Mouse (Mus musculus) gastrocnemius, postnatal 14 days (tissue): ENCODE measurements at regions not wholly inside any gene's neighbourhood (a gene's known extent, or its start where the extent isn't known, plus 50 kb on each side); places are given as distances from the start of the nearest gene placed in this dataset.

Experiments
- DNase-seq: peaks from one replicate; pipeline ENCODE4 v3.0.0; 2021; ENCODE audit warnings: mixed read lengths
- intact Hi-C: fragments of 180-260 bp; cut with DNase I; formaldehyde crosslinking; loops from one replicate; pipeline ENCODE4 v1.15.1; 2025; ENCODE audit warnings: low total_unique reads

DNA sequence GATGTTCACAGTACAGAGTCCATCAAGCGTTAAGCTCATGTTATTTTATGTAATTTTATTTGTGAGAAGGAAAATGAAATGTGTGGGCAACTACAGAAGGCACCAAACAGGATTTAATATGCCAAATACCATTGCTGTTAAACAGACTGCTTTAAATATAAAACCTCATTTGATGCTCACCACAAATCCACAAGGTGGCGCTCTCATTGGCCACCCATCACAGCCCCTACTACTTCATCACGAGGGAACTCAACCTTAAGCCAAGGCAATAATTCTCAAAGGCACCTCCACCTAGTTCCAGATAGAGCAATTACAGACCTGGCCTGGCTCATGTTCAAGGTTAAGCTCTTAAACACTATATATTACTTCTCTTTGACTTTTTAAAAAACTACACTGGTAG lies 266.2 kb upstream of the Nmur2 start:
- DNase-seq, result no peak
- intact Hi-C loops, result no loop called here

DNA sequence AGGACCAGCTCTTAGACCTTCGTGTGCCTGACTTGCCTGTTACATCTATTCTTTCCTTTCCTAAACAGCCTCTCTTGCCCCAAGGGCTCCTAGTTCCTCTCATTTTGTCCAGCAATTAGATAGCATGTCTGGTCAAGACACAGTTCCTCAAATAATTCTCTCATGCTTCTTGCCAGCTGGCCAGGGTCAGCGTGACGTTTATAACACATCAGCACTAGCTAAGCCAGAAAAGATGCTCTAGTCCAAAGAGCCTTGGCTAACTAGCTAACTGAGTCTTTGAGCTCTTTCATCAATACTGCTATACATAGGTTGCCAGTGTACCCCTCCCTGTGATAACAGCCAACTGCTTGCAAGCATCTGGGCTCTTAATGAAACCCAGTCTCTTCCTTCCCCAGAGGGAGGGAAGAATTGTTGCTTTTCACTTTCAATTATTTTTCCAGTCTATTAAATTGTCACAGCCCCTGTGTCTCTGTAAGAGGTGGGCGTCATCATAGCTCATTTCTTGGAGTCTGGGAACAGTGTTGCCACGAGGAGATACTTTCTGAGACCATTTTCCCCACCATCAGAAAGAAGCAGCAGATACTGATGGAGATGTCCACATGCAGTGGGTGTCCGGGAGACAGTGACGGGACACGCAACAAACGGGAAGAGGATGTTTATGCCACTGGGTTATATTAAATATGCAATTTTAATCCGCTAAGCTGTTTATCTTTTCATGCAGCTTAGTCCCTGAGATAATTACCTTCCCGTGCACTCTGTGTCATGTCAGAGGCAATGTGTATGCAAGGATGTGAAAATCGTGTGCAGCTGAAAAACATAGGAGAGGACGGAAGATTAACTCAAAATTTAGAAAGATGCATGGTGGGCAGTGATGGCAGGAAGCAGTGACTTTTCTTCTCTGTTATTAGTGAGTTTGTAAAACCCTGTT lies 250.1 kb upstream of the Nmur2 start:
- intact Hi-C loops, result no loop called here
- DNase-seq, result peak; percentile 25

DNA sequence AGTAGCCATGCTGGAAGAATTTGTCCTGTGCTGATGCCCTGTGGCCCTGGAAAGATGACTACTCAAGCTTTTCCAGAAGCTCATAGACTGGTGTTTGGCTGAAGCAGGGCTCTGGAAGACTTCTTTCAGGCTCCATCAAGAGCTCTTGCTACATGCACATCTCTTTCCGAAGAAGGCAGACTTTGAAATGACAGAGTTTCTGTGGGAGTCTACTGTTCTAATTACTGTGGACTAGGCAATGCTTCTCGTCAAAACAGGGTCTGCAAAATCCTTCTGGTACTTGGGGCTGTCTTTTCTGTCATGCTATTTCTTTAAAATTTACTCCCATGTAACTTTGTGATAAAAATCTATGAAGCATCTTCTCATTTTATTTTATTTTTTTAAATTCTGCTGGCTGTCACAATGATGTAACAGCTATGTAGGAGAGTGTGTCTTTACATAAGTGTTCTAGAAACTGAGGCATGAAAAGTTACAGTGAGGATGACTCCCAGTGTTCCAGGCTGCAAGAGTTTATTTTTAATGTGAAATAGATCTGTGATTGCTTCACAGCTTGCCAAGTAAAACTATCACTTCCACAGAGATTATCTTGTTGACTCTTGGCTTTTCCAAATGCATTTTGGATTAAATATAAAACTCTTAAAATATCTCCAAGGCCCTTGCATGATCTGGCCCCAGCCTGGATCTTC lies 244.9 kb upstream of the Nmur2 start:
- intact Hi-C loops, result no loop called here
- DNase-seq, result no peak

DNA sequence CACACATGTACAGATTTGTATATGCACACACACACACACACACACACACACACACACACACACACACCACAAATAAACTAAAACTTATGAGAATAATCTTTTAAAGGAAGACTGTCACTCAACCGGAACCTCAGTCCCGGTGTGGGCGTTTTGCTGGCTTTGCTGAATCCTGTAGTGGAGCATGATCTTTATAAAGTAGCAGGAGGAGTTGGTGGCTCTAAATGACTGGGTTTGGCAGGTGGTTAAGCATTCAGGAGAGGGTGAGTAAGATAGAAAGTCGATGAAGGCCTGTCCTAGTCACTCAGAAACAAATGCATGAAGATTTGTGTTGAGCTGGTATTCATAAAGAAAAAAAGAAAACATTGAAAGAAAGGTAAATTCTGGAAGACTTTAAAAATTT lies 240.4 kb upstream of the Nmur2 start:
- DNase-seq, result no peak
- intact Hi-C loops, result no loop called here

DNA sequence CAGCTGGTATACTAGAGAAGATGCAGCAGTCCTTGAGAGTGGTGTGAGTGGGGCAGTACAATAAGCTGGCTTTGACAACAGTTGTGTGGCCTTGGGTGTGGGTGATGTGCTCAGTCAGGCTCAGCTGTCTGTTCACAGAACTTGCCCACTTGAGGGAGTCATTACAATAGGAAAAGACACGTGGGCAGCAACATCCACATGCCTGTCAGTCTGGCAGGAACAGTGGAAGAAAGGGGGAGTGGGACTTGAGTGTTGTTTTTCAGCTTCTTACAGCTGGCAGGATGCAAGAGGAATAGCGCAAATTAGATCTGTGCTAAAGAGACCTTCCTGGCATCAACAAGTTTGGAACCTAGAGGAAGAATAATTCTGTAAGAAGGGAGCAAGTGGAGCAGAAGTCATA lies 239.4 kb upstream of the Nmur2 start:
- no peak for DNase-seq
- intact Hi-C loops, result no loop called here

DNA sequence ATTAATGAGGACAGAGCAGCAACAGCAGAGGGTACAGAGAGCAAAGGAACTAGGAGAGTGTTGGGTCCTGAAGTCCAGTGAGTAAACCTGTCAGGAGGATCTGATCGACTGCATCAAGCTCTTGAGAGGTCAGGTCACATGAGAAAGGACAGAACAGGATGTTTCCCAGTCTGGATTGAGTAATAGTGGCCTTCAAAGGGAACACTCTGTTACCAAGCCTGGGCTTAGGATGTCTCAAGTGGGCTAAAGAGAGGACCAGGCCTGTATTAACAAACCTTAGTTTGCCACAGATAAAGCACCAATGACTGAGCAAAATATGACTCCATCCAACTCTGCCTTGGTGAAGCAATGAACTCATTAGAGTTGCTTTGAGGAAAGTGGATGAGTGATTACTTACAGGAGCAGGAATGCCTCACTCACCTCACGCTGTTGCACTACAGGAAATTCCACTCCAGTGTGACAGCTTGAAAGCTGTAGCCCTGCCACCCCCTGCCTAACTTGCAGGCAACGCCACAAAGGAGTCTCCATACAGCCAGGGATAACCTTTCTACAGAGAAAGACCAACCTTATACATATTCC lies 229.2 kb upstream of the Nmur2 start:
- intact Hi-C loops, result no loop called here
- no peak for DNase-seq

DNA sequence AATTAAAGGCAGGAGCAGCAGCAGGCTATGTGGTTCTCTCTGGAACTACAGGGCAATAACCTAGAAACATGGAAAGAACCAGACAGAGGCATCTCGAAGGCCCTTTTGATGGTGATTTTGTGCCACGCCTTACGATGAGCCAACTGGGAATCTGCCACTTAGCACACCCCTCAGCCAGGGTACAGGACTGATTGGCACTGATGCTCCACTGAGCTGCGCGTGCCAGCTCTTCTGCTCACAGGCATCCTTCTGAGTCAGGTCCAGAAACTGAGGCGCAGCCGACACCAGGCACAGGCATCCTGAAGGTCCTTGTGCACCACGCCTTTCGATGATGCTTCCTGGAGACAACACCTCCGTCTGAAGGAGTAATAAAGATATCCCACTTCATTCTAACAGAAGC lies 221.9 kb upstream of the Nmur2 start:
- no peak for DNase-seq
- intact Hi-C loops, result no loop called here

DNA sequence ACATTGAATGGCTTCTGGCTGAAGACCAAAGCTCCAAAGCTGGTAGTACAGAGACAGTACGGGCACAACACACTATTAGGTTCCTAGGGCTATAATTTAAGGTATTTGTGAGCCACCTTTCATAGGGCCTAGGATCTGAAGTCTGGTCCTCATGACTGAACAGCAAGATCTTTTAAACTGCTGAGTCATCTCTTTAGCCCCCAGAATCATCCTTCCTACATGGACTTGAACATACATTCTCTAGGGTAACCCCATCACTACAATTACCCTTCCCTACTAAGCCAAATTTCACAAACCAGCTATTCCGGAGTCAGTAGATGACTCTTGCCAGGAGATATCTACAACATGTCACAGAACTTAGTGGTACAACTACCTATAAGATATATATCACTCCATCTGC lies 215.5 kb upstream of the Nmur2 start:
- DNase-seq, result no peak

DNA sequence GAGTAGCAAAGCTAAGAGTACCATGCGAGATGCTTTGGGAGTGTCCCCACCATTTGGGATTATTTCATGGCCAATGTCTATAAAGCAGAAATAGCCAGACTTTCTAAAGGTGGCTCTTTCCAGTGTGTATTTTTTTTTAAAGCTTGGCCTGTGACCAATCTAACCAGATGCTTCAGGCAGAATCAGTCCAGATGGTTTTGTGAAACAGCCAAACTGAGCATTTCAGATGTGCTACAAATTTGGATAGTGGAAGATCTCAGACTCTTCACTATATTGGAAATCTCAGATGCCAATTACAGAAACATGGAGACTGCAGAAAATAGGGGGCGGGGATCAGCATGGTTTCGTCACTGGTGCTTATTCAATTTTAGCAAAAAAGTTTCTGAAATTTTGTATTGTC lies 213.6 kb upstream of the Nmur2 start:
- DNase-seq, result no peak
- intact Hi-C loops, result no loop called here

More for the DNA sequence above, 215.5 kb upstream of the Nmur2 start:
- intact Hi-C loops, result no loop called here

DNA sequence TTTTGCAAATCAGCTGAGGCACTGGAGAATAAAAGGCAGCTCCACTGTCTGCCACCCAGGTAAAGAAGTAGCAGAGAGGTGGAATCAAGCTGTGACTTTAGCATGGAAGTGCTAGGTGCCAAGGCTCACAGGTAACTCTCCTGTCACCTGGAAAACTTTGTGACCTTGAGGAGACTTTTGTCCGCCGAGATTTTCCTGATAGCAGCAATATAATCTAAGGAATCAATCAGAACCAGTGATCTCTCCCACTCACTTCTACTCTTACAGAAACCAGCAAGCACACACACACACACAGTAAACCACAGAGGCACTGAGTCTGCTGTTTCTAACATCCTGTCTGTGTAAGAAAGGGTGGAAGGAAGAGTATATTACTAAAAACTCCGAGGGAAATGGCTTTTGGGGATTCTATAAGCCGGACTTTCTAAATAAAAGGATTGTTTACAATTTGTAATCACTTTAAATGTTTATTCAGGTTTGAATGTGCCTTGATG lies 206.6 kb upstream of the Nmur2 start:
- no peak for DNase-seq
- intact Hi-C loops, result no loop called here

DNA sequence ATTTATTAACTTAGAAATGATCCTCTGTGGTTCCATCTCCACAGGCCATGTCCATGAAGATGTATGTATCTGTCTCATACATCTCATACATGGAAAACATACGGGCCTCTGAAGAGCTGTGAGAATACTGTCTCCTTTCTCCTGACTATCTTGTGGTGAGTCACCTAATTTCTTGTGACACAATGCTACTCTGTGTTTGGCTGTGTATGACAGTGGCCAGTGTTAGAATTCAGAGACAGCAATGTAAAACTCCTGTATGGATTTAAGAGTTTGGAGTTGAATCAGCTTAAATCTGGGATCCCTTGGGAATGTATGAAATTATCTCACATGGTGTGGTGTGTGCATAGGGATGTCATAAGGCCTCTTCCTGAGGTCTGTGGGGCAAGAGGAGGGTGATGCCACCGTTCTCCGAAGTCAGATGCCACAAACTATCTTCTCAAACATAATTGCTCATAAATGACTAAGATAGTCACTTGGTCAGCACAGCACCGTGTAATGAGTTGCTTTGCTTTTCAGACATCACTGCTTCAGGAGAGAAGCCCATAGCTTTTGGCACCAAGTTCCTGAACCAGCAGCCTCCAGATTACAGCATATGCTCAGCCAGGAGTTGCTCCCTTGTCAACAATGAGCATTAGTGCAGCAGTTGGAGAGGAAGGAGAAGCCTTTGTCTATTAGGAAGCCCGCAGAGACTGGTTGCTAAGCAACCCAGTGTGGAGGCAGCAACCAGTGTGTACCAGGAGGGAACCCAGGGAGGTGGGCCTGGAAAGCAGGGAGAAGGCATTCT lies 205.9 kb upstream of the Nmur2 start:
- intact Hi-C loops, result no loop called here
- DNase-seq, result peak; percentile 3

DNA sequence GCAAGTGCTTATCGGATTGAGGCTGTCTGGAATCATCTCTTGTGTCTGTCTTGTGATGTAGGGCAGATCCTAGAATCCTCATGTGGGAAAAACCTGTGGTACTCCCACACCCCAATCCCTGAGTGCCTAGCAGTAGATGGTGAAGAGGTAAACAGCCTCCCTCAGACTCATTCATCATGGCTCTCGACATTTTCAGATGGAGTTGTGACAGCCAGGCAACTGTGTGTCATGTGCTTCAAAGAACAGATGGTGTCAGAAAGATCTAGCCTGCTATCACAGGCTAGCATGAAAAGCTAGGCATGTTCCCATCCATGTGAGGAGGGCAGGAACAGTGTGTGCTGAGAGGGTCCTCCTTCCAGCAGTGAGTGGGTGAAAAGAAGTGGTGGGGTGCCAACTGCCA lies 204.1 kb upstream of the Nmur2 start:
- DNase-seq, result no peak
- intact Hi-C loops, result no loop called here

DNA sequence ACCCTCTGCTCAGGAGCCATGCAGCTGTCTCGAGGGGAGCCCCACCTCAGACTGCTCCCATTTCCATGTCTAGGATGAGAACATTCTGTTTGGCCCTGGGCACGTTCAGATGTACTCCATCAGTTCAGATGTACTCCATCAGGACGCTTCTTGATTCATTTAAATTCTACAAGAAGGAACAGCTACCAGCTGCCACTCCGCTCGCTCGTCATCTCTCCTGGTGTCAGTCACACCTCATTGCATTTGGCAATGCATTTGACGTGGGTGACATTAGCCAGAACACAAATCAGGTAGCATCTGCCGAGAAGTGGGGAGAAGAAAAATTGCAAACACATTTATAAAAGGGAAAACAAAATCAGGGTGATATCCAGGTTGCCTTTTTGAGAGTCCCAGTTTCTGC lies 202.6 kb upstream of the Nmur2 start:
- DNase-seq, result no peak
- intact Hi-C loops, result no loop called here

DNA sequence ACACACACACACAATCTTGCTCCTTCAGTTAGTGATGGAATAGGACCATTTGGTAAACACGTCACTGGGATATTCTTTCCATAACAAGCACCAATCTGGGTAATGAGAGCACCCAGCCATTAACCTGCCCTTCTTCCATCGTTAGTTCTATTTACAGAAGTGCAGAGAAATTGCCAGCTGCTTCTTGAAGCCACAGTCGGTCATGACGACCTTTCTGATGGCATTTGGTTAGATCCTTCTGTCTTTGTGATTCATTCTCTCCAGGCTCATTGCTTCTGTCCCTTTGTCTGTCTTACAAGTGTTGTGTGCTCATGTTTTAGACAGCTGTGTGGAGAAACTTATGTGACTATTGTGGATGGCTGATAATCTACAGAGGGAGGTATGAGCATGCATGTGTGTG lies 197.9 kb upstream of the Nmur2 start:
- no peak for DNase-seq
- intact Hi-C loops, result no loop called here

DNA sequence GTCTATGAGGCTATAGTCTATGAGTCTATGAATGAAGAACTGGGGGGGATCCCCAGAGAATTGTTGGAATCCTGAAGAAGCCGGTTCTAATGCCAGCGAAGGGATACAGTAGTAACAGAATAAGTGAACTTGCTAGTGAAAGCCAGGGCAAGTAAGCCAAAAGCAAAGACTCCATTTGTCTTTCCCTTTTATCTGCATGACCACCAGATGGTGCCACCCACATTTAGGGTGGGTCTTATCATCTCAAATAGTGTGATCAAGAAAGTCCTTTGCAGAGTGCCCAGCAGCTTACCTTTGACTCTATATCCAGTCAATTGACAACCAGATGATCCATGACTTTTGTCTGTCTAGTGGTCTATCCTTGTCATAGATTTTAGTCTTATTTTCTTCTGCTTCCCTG lies 184.2 kb upstream of the Nmur2 start:
- no peak for DNase-seq
- intact Hi-C loops, result no loop called here

DNA sequence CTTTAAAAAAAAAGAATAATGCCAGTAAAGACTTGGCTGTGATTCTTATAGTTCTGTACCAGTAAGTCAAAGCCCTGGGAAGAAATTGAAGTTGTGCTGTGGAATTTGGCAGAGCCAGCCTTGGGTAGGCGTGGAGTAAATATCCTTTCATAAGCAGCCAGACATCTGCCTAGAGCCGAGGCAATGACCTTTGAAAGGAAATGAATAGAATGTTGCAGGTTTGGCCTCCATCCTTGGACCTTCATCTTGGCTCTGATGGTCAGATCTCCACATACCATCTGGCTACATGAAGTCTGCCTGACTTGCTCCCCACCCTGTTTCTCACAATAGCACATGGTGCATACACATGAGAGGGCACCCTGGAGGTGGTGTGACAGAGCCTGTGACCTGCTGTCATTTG lies 174.9 kb upstream of the Nmur2 start:
- no peak for DNase-seq
- intact Hi-C loops, result no loop called here

DNA sequence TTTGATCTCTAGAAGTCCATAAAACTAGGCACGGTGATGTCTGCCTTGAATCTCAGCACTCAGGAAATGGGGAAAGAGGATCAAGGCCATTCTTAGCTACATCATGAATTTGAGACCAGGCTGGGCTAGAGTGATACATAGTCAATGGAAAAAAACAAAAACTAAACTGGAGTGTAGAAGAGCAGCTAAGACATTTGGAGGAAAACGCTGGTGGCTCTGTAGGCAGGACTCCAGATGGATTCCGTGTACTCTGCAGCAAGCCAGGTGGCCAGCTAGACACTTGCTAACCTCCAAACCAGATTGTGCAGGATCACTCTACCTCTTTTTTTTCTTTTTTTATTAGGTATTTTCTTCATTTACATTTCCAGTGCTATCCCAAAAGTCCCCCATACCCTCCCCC lies 161.0 kb upstream of the Nmur2 start:
- no peak for DNase-seq
- intact Hi-C loops, result no loop called here

DNA sequence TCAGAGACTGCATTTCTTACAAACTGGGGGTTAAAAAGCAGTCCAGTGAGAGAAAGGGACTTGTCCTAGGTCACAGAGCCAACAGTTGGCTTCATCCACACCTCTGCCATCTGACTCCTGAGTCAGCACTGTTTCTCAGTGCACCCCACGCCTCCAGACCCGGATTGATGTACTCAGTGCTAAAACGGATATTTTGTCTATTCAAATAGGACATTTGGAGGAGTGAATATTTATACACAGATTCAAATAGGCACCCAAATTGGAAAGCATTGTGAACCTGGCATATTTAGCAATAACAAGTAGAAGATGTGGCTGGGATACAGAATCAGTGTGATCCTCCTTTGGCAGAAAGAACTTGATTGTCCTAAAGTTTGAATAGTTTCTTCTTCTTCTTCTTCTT lies 154.5 kb upstream of the Nmur2 start:
- intact Hi-C loops, result no loop called here
- no peak for DNase-seq

DNA sequence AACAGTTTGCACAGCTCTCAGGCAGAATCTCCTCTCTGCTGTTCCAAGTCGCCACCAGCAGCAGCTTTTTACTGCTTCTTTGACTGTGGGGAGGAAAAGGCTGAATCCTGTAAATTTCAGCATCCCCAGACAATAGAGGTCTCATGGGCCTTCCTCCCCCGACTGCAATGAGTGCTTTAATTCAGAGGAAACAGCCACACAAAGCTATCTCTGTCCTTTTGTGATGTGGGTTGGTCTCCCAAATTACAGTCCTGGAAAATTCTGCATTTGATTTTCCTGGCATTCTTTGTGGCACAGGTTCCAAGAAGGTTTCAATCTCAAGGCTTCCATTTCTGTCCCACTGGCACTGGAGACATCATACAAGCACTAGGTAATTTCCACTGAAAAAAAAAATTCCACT lies 152.6 kb upstream of the Nmur2 start:
- intact Hi-C loops, result no loop called here

DNA sequence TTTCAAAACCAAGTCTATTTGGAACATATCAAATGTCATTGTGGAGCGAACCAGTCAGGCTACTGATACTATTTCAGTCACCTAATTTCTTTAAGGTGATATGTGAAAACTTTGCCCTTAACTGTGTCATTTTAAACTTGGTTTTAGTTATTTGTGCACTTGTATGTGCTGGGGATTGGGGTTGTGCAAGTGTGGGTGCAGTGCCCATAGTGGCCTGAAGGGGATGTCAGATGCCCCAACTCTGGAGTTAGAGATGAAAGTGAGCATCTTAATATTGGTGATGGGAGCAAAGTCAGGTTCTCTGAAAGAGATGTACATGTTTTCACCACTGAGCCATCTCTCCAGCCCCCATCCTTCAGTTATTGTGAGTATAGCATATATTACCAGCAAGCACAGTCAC lies 133.1 kb upstream of the Nmur2 start:
- intact Hi-C loops, result no loop called here
- DNase-seq, result no peak

More for the DNA sequence above, 152.6 kb upstream of the Nmur2 start:
- no peak for DNase-seq
